Mouse (Mus musculus): ENCODE data around the gene Trdmt1.

The Trdmt1 gene

DNA sequence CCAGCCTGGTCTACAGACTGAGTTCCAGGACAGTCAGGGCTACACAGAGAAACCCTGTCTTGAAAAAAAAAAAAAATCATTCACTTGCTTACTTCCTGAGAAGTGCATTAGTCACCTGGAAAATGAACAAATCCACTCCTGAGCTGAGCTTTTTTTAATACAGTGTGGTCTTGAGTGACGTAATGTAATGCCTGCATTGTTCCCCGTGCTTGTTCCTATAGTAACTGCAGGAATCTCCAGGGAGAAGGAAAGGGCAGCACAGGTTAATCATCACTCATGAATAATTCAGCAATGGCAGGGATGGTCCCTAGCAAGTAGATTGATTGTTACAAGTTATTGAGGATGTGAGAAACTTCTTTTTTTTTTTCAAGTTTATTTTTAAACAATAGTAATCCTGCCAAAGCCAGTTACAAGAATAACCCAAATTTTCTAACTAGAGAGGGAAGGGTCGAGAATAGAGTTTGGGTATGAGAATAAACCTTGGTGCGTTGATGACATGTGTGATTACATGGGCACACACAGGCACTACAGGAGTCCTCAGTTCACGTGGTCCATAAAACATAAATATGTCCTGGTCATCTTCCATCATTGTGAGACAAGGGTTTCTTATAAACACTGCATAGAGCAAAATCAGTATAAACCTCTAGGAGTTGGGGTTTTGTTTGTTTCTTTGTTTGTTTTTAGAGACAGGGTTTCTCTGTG is 44.0 kb downstream of the Trdmt1 start:
- DNase-seq (ENCODE audit: low read depth, low spot score) = no peak

DNA sequence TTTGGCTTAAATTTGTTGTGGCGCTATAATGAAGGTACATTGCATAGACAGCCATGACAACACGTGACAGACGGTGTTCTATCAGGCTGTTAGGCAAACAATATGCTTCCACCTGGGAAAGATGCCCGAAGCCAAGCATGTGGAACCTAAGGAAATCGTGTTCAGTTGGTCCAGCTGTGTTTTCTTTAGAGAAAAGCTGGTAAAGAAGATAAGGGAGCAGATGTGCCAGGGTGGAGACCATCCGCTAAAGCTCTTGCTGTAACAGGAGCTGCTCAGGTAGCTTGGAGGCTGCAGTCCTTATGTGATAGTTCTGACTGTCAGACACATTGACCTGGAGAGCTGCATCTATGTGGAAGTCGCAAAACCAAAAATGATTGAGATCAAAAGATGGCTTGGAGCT is 45.3 kb downstream of the Trdmt1 start:
- no peak for DNase-seq (ENCODE audit: low read depth, low spot score)

DNA sequence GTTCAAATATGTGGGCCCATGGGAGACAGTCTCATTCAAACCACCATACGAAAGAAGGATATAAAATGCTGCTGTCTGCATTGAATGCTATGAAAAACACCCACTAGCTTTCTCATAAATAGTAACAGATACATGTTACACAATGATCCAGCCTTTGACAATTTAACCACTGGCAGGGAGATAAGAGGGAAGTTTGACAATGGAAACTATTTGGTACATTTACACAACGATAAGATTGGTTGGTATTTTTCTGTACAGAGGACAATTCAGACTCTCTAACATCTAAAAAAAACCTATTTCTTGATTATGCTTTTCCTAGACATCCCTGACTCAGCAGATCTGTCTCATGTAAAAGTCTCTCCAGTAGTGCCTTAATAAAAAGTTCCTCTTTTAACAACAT is 48.4 kb downstream of the Trdmt1 start:
- DNase-seq (ENCODE audit: low read depth, low spot score) = no peak

DNA sequence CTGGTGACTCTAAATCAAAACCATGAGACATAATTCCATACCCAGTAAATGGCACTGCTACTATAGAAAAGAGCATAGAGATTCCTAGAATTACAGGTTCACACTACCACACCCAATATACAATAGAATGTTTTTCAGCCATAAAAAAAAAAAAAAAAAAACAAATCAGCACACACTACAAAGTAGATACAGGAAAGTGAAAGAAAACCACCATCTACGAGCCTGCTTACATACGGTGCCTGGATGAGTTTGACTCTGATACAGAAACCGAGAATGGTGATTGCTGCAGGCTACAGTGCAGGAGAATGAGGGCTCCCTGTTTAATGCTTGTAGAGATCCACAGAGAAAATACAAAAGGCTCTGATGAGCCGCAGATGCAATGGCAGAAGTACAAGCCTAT is 51.5 kb downstream of the Trdmt1 start:
- DNase-seq (ENCODE audit: low read depth, low spot score) = no peak

DNA sequence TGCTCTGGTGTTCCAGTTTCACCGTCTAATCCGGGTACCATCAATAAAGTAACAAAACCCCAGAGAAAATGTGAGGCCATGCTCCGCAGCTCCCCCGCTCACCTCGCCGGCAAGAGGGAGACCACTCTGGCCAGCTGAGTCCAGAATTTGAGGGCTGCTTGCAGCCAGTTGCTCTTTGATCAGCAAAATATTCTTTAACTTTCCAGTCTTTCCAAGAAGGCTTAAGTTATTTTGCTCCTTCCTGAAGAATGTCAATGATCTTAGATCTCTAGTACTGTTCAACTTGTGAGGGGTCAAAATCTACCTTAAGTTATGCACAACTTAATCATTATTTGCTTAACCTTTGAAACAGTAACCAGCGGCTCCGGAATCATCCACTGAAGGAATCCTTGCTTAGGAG is 52.7 kb downstream of the Trdmt1 start, which contains the start of gene Cubn:
Gene Cubn (minus strand): TSS at position 80 of the 400 bp plus-strand sequence.
- no peak for DNase-seq (ENCODE audit: low read depth, low spot score)

DNA sequence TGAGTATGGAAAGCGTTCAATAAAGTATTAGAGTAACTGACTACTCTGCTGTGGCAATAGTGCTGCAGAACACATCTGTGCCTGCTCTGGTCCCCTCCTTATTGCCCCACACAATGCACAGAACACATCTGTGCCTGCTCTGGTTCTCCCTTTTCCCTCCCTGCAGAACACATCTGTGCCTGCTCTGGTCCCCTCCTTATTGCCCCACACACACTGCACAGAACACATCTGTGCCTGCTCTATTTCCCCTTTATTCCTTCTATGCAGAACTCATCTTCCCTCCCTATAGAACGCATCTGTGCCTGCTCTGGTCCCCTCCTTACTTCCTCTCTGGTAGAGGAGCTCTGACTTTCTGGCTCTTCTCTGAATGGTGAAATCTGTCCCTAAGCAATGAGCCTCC is 54.0 kb downstream of the Trdmt1 start:
- no peak for DNase-seq (ENCODE audit: low read depth, low spot score)

DNA sequence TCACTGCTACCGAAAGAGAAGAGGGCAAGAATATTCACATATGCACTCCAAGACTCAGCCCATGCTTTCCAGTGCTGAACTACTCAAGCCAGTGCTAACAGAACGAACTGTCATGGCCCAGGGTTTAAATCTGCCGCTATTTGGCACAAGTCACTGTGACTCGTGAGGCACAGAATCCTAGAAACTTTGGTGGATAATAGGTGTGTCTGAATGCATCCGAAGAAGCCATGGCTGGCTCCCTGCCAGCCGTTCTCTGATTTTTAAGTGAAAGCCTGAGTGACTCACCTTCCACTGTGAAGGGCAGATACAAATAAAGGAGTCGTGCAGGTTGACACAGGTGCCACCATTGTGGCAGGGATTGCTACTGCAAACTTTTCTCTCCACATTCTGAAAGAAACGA is 58.0 kb downstream of the Trdmt1 start:
- no peak for DNase-seq (ENCODE audit: low read depth, low spot score)

DNA sequence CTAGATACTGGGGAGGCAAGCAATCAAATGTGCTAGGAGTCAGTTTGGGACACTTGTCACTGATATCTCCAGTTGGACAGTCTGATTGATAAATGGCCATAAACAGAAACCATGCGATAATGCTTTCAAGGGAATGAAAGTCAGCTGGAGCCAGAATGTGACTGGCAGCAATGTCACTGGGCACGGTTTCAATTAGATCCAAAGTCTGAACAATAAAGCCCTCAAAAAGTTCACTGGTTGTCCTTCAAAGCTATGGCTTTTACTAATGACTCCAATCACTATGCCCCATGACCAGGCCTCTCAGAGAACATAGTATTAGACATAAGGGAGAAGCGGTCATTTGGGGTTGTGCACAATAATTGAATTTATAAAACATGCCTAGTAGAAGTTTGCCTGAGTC is 59.9 kb downstream of the Trdmt1 start:
- DNase-seq (ENCODE audit: low read depth, low spot score) = no peak

DNA sequence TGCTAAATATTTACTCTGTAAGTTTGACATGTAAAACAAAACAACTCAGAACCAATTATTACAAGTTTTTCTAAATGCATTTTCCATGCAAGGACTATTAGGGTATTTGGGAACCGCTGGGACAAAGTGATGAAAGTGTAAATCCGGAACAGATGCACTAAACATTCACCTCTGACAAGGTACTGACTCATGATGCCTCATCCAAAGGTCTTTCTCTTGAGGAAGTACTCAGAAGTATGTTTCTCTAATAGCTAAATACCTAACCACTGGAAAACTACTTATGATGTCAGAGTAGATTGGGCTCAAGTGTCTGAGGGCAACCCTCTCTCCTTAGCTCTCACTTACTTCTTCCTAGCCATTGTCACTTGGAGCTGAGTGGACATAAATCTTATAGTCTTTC is 63.7 kb downstream of the Trdmt1 start:
- no peak for DNase-seq (ENCODE audit: low read depth, low spot score)

DNA sequence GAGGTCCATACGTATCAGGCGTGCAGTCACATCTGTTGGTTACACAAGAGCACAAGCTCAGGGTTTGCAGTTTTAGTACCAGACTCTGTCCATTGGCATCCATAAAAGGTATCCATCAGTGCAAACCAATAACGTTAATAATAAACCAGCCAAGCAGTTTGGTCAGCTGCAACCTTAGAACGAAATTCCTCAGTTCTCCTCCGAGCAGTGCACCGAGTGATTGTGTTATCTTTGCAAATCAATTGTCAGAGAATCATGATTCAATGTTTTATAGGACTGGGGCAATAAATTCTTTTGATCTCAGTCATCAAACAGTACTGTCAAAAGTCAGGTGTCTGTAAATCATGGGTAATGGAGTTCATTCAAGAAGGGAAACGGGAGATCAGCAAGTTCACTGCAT is 65.3 kb downstream of the Trdmt1 start:
- no peak for DNase-seq (ENCODE audit: low read depth, low spot score)

DNA sequence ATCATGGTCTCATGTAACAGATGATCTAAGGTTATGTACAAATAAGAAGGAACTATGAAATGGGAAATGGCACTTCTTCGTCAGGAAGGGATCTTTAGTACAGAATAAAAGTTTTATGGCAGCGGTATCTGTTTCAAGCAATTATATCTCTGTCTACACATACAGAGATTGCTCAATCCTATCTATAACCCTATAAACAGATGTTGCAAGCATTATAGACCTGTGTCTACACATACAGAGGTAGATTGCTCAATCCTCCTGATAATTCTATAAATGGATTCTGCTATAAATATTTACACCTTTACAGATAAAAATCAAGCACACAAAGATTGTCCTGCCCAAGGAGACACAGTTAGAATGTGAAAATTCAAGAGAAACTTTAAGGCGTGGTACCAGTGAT is 74.4 kb downstream of the Trdmt1 start:
- DNase-seq (ENCODE audit: low read depth, low spot score) = no peak

DNA sequence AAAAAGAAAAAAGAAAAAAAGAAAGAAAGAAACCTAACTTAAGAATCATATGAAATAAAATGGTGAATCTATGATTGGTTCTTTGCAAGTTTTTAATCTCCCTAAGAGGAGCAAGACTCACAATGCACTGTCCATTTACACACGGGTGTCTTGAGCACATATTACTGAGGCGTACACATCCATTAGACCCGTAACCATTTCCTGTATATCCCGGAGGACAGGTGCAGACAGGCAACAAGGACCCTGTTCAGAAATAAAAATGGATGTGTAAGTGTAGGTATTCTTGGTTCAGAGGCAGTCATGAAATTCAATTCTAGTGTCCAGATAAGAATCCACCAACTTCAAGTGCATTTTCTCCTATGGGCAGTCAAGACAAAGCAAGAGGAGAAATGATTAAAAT is 74.8 kb downstream of the Trdmt1 start:
- DNase-seq (ENCODE audit: low read depth, low spot score) = no peak

DNA sequence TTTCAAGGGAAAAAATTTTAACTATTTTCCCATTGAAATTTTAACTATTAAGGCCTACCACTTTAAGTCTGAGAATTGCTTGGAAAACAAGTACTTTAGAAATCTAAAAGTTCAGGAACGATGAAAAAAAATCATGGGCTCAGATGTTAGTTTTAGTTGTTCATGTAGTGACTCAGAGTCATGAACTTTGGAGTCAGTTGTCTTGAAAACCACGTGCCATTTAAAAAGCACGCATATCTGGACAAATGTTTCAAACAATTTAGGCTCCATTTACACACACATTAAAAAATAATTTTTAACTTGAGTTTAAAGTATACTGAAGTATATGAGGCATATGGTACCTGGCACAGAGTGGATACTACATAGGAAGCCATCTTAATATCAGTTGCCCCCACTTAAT is 77.8 kb downstream of the Trdmt1 start:
- no peak for DNase-seq (ENCODE audit: low read depth, low spot score)

All from c-Kit-negative CD71-positive TER-119-positive erythroid progenitor cells, embryonic 14.5 days (primary cell).